Mouse (Mus musculus): ENCODE results near the gene Ripk3.
A peak's percentile ranks its signal among the peaks of the same experiment; 100 is the strongest.

The Ripk3 gene

DNA sequence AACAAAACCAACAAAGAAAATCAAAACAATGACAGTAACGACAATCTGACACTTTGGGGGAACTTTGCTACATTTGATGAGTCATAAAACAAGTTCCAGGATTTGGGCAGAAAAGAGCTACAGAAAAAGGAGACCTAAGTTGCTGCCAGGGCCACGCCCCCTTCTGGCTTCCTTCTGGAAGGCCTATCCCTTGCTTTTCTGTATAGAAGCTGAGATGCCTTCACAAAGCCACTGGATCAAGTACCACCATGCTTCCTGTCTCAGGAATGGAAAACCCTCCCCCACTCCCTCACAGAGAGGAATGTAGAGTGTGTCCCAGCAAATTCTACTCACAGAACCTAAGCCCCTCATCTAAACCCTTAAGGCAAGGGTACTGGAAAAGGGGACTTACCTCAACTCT, 5.3 kb upstream of the Ripk3 start:
- DNase-seq = no peak

DNA sequence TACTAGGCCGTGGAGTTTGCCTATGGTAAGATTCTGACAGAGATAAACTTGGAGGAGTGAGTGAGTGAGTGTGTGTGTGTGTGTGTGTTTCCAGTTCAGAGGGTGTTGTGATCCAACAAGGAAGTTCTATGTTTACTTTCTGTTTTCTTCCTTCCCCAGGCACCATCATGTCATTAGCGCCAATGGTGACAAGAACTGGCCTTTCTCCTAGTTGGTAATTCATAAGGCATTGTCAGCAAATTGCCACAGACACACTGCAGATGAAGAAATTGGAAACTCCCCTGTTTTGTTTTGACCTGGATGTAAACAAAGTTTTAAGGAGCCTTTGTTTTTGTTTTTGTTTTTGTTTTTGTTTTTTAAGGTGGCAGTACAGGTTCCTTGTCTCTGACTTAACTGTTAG, 4.8 kb upstream of the Ripk3 start:
- no peak for DNase-seq

DNA sequence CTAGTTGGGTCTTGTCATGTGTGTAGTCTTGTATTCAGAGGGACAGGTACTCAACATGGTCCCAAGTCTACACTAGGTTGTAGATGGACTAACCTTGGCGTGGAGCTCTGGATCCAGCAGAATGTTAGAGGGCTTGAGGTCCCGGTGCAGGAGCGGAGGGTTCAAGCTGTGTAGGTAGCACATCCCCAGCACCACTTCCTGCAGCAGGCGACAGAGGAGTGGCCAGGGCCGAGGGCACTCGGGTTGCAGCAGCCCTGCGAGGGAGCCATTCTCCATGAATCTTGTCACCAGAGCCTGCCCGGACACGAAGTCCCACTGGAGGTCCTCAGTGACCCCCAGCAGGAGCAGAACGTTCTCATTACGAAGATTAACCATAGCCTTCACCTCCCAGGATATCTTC, 934 bp downstream of the Ripk3 start:
- no peak for DNase-seq

DNA sequence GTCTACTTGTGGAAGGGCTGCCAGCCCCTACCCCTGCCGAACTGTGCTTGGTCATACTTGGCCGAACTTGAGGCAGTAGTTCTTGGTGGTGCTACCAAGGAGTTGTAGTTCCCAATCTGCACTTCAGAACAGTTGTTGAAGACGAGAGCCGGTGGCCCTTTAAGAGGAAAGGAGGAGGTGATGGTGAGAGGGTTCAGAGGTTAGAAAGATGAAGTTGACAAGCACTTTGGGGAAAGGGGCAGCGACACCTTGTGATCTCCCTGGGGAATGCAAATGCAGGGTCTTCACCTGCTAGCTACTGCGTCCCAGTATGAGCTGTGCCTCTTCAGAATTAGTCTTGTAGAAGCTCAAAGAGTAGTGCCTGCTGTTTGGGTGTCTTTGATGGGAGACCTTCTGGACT, 3.5 kb downstream of the Ripk3 start:
- DNase-seq = no peak

DNA sequence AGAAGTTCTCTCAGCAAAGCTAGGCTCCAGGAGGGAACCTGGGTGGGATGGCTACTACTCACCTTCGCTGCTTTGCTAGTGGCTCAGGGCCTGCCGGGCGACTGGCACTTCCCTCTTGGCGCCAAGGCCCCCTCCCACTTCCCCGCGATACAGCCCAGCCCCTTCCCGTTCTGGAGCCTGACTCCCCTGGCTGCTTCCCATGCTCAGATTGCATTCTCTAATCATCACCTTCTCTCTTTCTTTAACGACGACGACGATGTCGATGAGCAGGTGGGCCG, 4.8 kb downstream of the Ripk3 start, which contains the start of gene Adcy4:
Gene Adcy4, minus strand, starts transcription at position 138 of the 278 bp plus-strand sequence.
- DNase-seq = no peak

DNA sequence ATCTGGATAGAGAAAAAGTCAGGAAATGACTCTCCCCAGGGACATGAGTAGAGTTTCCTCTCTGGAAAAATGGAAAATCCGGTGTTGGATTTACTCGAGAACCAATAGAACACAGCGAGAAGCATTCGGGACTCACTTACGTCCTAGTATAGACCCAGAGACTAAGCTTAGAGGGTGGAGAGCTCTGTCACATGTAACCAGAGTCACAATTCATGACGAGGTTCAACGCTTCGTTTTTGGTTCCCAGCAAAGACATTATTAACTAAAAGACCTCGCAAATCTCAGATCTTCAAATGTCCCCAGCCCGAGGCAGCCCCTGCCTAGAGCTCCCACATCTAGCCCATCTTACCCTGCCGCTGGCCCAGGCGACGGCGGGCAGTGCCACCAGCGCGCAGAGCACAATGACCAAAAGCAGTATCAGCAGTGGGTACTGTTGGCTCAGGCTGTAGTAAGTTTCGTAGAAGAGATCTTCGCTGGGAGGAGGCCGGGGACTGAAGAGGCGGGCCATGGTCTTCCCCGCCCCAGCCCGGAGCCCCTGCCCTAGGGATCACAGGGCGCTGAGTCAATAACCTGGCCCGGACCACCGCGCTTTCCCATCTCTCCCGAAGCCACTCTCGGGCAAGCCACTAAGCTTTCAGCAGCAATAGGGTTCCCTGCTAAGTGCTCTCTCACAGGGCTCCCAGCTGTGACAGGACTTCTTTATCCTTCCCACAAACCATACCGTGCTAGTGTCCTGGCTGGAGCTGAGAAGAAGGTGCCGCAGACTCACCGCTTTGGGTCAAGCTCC, 5.3 kb downstream of the Ripk3 start:
- no peak for DNase-seq

DNA sequence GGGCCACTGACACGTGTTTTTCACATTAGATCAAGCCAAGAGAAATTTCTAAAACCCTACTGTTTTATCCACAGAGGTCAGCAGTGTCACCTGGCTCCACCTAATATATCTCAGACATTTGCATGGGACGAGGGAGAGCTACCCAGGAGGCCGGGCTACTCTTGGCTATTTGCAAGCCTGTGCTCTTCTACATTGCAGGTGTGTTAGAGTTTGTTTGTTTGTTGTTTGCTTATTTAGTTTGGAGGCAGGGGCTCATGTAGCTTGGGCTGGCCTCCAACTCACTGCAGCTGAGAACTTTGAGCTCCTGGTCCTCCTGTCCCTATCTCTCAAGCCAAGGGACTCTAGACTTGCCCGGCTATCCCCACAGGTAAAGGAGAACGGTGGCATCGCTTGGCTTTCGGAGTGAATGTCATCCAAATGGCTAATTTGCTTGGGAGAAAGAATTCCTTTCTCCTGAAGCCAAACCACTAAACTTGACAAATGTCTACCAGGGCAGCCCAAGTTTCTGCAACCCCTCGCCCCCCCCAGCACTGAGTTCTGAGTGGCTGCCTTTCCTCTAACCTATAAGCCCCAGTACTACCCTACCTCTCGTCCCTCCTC, 6.2 kb downstream of the Ripk3 start:
- no peak for DNase-seq

DNA sequence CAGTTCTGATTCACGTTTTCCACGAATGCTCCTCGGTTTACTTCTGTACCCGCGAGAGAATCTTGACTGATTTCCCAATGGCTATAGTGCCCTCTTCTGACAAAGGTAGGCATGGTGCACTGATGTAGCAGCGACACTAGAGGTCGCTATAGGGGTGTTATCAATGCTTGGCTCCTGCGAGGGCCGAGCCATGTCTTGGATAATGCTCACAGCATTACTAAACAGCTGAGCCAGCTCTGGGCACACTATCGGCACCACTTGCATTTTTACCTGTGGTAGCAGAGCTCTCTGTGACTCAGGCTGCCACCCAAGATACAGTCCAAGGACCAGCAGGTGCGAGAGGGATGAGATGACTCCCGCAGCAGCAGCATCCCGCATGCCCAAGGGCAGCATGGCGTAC, 7.4 kb downstream of the Ripk3 start:
- peak; percentile 63 for DNase-seq

DNA sequence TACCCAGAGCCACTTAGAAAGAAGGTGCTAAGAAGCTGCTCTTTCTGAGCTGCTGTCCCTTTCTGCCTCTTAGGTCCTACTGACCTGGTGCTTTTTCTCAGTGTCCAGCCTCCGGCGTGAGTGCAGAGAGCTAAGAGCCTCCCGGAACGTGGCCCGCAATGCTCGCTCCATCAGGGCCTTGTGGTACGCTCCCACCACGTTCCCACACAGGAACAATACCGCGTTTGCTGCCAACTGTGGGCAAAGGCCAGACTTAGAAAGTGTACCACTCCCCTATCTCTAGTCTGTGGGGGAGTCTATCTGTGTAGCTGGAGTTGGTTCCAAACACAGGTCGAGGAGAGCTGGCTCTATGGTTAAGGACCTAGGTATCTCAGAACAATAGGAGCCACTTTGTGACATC, 7.9 kb downstream of the Ripk3 start:
- no peak for DNase-seq

DNA sequence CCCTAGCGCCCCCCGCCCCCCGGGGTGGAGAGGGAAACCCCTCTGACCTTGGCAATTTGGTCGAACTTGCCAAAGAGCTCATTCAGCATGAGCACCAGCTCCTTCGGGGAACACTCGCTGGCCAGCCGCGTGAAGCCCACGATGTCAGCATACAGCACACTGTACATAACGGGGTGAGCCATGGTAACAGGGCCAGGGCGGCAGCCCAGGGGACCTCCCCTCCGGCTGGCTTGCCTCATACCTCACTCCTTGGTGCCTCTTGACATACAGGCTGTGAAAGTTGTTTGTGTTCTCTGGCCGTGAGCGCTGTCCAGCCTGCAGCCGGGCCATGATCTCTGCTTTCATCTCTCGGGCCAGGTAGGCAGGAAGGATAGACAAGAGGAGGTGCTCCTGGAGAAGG, 9.0 kb downstream of the Ripk3 start:
- no peak for DNase-seq

DNA sequence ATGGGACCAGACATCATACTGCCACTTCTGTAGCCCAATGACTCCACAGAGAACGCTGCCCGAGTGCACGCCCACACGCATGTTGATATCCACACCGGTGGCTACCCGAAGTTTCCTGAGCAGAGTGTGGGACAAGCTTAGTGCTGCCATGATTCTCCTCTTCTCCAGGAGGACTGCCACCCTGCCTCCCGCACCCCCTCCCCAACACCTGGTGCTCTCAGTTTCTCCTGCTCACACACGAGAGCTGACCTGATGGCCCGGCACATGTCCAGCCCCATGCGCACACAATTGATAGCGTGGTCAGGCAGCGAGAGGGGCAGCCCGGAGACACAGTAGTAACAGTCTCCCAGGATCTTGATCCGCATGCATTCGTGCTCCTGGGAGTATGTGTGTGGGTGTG, 10.0 kb downstream of the Ripk3 start:
- no peak for DNase-seq

DNA sequence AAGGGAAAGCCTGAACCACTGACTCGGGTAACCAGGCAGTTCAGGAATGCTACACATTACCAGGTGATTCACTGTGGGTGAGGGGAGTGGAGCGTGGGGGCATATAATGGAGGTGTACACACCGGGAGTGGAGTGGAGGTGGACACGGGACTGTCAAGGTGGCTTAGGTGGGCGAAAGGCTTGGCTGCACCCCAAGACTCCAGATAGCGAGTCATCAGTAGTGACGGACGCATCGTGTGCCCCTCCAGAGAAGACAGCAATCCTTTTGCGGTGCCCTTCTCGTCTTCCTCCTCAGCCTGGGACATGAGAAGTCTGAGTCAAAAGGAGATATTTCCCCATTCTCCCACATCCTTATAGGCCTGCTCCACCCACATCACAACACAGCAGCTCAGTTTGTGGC, 10.9 kb downstream of the Ripk3 start:
- no peak for DNase-seq

DNA sequence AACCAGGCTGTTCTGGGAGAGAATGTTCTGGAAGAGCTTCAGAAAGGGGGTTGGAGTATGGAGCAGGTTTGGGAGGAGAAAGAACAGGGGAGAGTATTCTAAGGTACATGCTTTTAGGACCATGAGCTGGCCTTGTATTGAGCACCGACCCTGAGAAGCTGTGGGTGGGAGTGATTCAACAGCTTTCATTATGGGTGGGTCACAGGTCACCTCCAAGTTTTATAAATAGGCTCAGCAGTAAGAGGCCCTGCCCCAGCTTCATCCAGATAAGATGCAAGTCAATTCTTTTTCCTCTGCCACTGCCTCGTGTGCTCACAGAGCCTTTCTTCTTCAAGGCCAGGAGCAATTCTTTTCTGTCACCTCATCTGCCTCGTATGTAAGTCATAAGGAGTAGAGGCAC, 11.5 kb downstream of the Ripk3 start:
- DNase-seq = no peak

DNA sequence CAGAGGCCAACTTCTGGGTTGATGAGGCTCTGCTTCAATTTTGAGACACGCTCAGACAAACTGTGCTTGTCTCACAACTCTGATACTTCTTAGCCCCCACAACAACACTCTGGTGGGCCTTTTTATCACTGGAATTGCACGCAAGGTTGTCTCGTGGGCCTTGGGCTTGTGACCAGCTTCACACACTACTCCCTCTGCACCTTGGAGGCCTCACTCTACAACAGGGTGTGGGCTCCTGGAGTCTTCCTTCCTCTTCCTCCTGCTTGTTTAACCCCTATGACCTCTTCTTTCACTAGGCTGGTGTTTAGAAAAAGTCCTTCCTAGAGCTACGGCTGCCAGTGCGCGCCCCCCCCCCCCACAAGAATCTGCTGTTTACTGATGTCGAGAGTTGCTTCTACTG, 12.0 kb downstream of the Ripk3 start:
- DNase-seq = no peak

DNA sequence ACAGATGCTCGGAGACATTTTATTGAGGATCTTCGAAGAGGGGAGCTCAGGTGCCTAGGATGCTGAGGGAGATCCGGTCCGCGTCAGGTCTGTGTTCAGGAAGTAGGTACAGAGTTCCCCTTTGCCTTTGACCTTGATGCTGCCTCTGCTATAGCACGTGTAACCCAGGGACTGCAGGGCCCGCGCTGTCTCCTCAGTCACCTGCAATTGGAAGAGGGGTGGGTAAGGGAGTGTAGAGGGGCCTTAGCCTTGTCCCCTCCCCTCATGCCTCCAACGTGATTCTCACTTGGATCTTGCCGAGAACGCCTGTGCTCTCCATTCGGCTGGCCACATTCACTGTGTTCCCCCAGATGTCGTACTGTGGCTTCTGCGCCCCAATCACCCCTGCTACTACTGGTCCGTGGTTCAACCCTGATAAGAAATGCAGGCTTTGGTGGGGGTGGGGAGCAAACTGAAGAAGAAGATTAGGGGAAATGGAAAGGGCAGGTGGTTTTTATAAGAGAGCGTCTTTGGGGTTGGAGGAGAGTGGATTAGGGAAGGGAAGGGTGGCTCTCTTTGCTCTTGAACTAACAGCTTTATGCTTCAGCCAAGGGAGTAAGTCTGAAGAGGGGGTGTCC, 19.5 kb downstream of the Ripk3 start:
- DNase-seq = no peak

DNA sequence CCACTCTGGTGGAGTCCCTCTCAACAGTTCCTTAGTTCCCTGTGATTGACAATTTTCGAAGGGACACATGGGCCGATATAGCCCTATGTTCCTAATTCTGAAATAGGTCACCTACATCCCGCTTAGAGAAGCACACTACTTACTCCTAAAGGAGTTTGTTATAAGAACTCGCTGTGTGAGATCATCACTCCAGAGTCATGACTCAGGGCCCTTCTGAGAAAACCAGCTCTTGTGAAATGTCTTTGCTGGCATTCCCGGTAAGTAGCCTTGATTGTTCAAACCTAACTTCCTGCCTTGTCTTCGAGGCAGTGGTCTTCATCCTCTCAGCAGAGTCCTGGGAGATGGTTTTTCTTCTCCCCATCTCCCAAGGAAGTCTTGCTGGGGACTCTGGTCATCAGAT, 20.1 kb downstream of the Ripk3 start:
- no peak for DNase-seq

DNA sequence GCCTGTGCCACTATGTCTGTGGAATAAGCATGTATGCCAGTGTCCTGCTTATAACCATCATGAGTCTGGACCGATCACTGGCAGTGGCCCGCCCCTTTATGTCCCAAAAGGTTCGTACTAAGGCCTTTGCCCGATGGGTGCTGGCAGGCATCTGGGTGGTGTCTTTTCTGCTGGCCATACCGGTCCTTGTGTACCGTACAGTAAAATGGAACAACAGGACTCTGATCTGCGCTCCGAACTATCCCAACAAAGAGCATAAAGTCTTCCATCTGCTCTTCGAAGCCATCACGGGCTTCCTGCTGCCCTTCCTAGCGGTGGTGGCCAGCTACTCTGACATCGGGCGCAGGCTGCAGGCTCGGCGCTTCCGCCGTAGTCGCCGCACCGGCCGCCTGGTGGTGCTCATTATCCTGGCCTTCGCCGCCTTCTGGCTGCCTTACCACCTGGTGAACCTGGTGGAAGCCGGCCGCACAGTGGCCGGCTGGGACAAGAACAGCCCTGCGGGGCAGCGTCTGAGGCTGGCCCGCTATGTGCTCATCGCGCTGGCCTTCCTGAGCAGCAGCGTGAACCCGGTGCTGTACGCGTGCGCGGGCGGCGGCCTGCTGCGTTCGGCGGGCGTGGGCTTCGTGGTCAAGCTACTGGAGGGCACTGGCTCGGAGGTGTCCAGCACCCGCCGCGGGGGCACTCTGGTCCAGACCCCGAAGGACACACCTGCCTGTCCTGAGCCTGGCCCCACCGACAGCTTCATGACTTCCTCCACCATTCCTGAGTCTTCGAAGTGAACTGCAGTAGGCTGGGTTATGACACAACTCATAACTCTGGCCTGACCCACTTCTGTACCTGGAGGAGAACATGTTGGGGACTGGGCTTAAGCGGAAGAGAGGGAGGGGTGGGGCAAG, 20.9 kb downstream of the Ripk3 start:
- DNase-seq = peak; percentile 75

DNA sequence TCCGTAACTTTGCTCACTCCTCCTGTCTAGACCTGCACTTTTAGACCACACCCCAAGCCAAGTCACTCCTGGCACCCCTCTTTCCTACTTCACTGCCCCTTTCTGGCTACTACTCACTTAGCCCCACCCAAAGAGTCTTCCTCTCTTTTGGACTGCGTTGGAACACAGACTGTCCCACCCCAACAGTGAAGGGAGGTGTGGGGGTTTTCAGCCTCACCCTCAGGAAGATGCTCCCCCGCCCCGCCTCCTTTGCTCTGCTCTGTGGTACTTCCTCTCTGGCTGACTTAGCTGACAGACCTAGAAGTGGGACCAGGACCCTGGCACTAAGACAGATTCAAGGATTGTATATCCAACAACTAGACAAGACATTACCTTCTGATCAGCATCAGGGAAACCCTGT, 23.0 kb downstream of the Ripk3 start, which contains the start of gene Ltb4r1:
Gene Ltb4r1, plus strand, starts transcription at position 267 of the 400 bp plus-strand sequence.
- no peak for DNase-seq

DNA sequence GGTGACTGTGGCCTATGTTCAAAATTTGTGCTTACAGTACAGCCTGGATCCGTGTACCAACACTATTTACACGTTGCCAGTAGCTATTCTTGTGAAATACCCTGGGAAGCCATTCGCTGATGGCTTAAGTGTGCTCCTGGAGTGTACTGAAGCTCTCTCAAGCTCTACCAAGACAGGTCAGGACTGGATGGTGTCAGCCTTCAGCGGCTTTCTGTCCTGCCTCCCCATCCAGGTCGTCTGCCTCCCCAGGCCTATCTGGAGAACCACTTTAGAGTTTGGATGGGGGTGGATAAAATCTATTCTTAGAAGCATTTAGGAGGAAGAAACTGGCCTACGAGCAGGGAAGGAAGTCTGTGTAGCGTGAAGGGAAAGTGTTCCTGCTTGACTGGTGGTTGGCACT, 25.5 kb downstream of the Ripk3 start:
- no peak for DNase-seq

DNA sequence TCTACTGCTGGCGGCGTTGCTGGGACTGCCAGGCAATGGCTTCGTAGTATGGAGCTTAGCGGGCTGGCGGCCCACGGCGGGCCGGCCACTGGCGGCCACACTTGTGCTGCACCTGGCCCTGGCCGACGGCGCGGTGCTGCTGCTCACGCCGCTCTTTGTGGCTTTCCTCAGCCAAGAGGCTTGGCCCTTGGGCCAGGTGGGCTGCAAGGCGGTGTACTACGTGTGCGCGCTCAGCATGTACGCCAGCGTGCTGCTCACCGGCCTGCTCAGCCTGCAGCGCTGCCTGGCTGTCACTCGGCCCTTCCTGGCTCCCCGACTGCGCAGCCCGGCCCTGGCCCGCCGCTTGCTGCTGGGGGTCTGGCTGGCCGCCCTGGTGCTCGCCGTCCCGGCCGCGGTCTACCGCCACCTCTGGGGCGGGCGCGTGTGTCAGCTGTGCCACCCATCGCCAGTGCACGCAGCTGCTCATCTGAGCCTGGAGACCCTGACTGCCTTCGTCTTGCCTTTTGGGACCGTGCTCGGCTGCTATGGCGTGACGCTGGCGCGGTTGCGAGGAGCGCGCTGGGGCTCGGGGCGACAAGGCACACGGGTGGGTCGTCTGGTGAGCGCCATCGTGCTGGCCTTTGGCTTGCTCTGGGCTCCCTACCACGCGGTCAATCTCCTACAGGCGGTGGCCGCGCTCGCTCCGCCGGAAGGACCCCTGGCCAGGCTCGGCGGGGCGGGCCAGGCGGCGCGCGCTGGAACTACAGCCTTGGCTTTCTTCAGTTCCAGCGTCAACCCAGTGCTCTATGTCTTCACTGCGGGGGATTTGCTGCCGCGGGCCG, 26.5 kb downstream of the Ripk3 start:
- no peak for DNase-seq

DNA sequence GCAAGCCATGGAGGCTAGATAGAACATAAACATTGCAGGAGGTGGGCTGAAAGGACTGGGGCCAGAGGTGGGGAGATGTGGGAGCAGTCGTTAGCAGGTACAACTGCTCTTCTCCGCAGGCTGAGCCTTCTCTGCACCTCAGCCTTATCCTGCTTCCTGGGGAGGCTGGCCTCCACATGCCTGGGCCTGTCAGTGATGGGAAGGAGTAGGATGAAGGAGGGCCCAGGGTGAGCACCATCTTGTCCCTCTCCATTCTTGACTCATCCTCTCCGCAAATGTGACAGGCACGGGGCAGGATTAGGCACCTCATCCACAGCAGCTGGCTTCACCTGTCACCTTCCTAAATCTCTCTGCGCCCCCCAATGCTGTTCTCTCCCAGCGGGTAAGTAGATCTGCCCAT, 27.5 kb downstream of the Ripk3 start, which contains the start of gene Ltb4r2:
Gene Ltb4r2, plus strand, starts transcription at position 266 of the 400 bp plus-strand sequence.
- no peak for DNase-seq

DNA sequence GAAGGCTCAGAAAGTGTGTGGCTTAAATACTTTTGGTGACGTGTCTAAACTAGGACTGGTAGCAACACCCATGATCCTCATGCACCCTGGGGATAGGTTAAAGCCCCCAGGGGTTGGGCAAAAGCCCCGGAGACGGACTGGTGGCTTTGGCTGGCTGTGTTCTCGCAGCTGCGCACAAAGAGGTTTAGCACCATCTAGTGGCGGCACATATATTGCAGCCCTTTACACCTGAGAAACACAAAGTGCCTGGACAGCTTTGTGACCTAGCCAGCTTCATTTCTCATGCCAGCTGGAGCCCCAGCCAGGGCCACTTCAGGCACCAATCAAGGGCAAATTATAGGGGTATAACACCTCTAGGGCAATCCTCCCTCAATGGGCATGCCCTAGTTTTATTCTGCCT, 28.5 kb downstream of the Ripk3 start:
- DNase-seq = peak; percentile 89
